Mouse (Mus musculus): ENCODE measurements around the gene Itpk1.

The Itpk1 gene

GRCm38 (mm10) chr12:102590711-102591360, 113.9 kb downstream of the Itpk1 start:
- no peak for DNase-seq

- no peak for DNase-seq
Measured at GRCm38 (mm10) chr12:102587106-102587505, 117.6 kb downstream of the Itpk1 start.

- peak; percentile 19 for DNase-seq
Measured at GRCm38 (mm10) chr12:102586286-102586881, 118.3 kb downstream of the Itpk1 start.

- DNase-seq: peak; percentile 44
Measured at GRCm38 (mm10) chr12:102585390-102585789, 119.3 kb downstream of the Itpk1 start.

- no peak for DNase-seq
Measured at GRCm38 (mm10) chr12:102582441-102582840, 122.3 kb downstream of the Itpk1 start.

- DNase-seq: no peak
Measured at GRCm38 (mm10) chr12:102581579-102582196, 123.0 kb downstream of the Itpk1 start.

- peak; percentile 86 for DNase-seq
Measured at GRCm38 (mm10) chr12:102579041-102579440, 125.7 kb downstream of the Itpk1 start.

GRCm38 (mm10) chr12:102576659-102577398, 127.9 kb downstream of the Itpk1 start:
- no peak for DNase-seq

GRCm38 (mm10) chr12:102575541-102576329, 129.0 kb downstream of the Itpk1 start:
- peak; percentile 14 for DNase-seq

- no peak for DNase-seq
Measured at GRCm38 (mm10) chr12:102573036-102573435, 131.7 kb downstream of the Itpk1 start.

- no peak for DNase-seq
Measured at GRCm38 (mm10) chr12:102571666-102572065, 133.1 kb downstream of the Itpk1 start.

GRCm38 (mm10) chr12:102570734-102571133, 134.0 kb downstream of the Itpk1 start:
- peak; percentile 84 for DNase-seq

- DNase-seq: no peak
Measured at GRCm38 (mm10) chr12:102570111-102570510, 134.6 kb downstream of the Itpk1 start.

- DNase-seq: no peak
Measured at GRCm38 (mm10) chr12:102568219-102568618, 136.5 kb downstream of the Itpk1 start.

- DNase-seq: no peak
Measured at GRCm38 (mm10) chr12:102566951-102567350, 137.8 kb downstream of the Itpk1 start.

GRCm38 (mm10) chr12:102565086-102565485, 139.6 kb downstream of the Itpk1 start:
- no peak for DNase-seq

GRCm38 (mm10) chr12:102557372-102557771, 147.4 kb downstream of the Itpk1 start:
- no peak for DNase-seq

GRCm38 (mm10) chr12:102555850-102556249, 148.9 kb downstream of the Itpk1 start:
- no peak for DNase-seq

- peak; percentile 70 for DNase-seq
Measured at GRCm38 (mm10) chr12:102554721-102555516, 149.8 kb downstream of the Itpk1 start, which contains the start of gene Chga. TSS of gene Chga (plus strand) at chr12:102554969.

- DNase-seq: no peak
Measured at GRCm38 (mm10) chr12:102553705-102554275, 150.9 kb downstream of the Itpk1 start.

- DNase-seq: no peak
Measured at GRCm38 (mm10) chr12:102552001-102552400, 152.7 kb downstream of the Itpk1 start.
